Mouse (Mus musculus) yolk sac, embryonic 10.5 days (tissue): ENCODE results near the gene Gimap4.
A peak's percentile ranks its signal among the peaks of the same experiment; 100 is the strongest.
"Not testable (repeated sequence)": the region's sequence is repeated elsewhere in the genome, so short reads cannot be mapped to it uniquely, and the experiment has no call there.

Experiments
- DNase-seq: peaks from one replicate; pipeline ENCODE4 v3.0.0-alpha.2; 2017; ENCODE audit warnings: low spot score

Gene Gimap4

DNA sequence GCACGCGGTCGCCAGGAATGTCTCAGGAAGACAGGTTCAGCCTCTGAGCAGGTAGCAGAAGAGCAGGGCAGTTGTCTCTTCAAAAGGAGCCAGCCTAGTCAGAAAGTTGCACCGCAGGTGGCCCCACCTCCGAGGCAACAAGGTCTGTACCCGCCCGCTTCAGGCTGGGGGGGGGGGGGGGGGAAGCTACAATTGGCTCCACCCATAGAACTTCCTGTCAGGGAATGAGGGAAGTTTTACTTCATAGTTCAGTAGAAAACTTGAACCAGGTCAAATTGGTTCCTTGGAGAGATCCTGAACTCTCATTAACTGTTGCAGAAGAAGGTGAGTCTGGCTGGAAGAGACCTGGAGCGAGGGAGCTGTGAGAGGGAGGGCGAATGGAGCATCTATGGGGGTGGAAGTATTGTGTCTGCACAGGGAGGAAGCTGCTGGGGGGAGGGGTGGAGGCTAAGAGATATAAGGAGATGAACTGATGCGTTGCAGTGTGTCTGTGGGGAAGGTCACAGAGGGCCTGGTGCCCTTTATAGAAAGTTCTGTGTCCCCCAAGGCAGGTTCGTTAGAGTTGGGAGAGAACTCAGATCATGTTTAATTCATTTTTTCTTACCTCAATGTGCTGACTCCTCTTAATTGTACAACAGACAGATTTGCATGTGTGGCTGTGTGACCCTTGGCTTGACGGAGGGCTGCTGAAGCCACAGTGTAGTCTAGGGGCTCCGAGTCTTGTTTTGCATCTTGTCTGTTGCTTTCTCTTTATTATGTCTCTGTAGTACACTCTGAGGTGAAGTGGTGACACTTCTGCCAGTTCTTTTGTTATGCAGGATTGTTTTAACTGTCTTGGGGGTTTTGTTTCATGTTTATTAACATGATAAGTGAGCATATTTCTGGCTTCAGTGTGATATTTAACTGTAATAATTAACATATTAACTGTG is 8.2 kb upstream of the Gimap4 start, which contains the start of gene Gimap9:
TSS of gene Gimap9 (plus strand) at position 199 of the 929 bp plus-strand sequence.
- peak; percentile 82 for DNase-seq

DNA sequence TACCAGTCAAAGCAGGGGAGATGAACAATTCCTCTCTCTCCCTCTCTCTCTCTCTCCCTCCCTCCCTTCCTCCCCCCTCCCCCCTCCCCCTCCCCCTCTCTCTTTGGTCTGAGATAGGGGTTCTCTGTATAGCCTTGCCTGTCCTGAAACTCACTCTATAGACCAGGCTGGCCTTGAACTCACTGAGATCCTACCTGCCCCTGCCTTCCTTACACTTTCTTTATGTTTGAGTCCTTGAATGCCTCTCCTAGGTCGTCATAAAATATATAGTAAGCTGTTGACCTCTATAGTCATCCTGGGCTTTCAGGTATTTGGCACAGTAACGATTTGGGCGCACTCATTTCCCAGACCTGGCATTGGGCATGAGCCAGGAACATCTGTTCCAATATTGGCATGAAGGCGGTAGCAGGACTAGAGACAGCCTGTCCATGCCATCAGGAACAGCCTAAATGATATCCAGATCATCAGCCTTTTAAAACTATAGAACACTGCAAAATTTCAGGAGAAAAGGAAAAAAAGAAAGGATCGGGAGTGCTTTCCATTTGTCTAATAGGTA is 7.4 kb upstream of the Gimap4 start:
- DNase-seq, result no peak

DNA sequence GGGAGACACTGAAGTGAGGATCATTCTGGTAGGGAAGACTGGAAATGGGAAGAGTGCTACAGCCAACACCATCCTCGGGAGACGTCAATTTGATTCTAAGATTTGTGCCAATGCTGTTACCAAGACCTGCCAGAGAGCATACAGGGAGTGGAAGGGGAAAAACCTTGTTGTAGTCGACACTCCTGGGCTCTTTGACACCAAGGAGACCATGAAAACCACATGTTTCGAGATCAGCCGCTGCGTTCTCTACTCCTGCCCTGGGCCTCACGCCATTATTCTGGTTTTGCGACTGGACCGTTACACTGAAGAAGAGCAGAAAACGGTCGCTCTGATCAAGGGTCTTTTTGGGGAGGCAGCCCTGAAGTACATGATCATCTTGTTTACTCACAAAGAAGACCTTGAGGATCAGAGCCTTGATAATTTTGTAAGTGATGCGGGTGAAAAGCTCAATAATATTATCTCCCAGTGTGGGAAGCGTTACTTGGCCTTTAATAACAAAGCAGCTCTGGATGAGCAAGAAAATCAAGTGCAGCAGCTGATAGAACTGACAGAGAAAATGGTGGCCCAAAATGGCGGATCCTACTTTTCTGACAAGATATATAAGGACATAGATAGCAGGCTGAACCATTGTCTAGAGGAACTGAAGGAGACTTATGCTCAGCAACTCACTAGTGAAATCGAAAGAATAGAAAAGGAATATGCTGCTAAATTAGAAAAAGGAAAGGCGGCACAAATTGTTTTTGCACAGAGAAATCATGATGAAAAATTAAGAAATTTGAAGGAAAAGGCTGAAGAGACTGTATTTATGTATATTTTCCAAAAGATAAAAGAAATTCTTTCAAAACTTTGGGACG is 6.6 kb upstream of the Gimap4 start:
- no peak for DNase-seq

DNA sequence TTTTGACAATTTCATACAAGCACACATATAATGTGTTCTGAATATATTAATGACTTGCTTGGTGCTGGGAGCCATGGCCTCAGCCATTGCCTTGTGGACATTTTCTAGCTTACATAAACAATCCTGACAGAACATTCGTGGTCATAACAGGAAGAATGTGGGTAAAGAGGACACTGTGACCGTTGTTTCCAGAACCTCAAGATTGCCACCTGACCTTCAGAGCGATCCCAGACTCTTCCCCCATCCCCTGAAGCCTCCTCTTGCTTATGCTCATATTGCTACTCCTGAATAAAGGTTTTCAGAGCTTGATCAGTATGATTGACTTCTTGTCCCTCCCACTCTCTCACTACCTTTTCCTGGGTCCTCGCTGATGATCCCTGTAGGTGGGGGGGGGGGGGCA is 6.0 kb upstream of the Gimap4 start:
- no peak for DNase-seq

DNA sequence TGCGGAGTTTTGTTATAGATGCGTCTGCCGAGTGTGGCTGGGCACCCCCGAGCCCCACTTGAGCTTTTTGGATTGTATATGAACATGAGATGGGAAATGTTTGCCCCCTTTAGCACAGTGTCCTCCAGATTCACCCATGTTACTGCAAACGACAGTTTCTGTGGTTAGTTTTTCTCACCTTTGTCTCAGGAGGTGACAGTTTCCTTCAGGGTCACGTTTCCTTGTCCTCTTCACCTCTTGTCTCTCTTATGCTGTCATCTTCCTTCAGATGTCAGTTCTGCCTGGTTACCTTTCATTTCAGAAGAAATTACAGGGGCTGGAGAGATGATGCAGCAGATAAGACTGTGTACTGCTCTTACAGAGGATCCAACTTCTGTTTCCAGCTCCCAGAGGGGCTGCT is 4.6 kb upstream of the Gimap4 start:
- DNase-seq, result no peak

DNA sequence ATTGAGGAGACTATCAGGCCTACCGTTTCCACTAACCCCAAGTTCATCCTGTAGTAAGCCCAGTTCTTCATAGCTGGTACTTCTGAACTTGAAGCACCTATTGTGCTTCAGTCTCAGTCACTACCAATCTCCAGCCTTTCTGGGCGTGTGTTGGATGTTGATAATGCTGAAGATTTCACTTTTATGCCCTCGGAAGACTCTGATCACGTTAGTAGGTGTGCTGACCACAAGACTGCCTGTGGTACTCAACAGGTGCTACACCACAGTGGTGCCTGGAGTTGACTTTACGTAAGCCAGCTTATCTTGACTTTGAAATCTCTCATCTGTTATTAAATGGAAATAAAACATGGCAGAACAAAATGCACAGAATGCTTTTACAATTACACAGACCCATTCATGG is 3.9 kb upstream of the Gimap4 start:
- DNase-seq, result no peak

GRCm38 (mm10) chr6:48681472-48682090 is 2.8 kb upstream of the Gimap4 start:
- DNase-seq, result no peak

GRCm38 (mm10) chr6:48682271-48682670 is 2.1 kb upstream of the Gimap4 start:
- no peak for DNase-seq

DNA sequence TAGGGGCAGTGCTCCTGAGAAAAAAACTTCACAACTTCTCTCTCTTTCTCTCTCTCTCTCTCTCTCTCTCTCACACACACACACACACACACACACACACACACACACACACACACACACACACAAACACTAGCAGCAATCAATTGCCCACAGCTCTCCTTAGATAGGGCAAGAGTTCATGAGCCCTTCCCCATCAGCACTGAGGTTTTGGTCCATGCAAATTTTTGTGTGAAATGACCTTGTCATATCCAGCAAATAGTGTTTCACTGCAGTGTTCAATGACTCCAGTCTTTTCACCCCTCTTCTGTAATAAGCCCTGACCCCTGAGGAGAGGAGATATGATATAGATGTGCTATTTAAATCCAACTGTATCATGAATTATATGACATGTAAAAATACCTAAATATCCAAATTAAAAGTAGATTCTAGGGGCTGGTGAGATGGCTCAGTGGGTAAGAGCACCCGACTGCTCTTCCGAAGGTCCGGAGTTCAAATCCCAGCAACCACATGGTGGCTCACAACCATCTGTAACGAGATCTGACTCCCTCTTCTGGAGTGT is 1.0 kb upstream of the Gimap4 start:
- DNase-seq, result not testable (repeated sequence)

- DNase-seq, result no peak
Measured at GRCm38 (mm10) chr6:48684806-48685205, 457 bp downstream of the Gimap4 start.

DNA sequence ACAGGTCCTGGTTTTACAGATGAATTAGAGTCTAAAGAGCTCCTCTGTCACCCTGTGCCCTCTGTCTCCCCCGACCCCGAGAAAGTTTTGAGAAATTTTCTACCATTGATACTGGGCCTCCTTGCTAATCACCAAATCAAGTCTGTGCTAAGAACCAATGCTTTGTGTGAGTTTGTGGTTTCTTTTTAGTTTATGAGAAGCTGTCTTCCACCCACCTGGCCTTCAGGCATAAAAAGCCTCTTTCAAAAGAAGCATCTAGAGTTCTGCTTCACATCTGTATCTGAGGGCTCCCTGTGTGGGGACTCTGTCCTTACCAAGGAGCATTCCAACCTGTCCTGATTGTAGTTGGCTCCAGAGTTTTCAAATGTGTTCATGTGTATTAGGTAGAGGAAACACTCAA is 902 bp downstream of the Gimap4 start:
- no peak for DNase-seq

DNA sequence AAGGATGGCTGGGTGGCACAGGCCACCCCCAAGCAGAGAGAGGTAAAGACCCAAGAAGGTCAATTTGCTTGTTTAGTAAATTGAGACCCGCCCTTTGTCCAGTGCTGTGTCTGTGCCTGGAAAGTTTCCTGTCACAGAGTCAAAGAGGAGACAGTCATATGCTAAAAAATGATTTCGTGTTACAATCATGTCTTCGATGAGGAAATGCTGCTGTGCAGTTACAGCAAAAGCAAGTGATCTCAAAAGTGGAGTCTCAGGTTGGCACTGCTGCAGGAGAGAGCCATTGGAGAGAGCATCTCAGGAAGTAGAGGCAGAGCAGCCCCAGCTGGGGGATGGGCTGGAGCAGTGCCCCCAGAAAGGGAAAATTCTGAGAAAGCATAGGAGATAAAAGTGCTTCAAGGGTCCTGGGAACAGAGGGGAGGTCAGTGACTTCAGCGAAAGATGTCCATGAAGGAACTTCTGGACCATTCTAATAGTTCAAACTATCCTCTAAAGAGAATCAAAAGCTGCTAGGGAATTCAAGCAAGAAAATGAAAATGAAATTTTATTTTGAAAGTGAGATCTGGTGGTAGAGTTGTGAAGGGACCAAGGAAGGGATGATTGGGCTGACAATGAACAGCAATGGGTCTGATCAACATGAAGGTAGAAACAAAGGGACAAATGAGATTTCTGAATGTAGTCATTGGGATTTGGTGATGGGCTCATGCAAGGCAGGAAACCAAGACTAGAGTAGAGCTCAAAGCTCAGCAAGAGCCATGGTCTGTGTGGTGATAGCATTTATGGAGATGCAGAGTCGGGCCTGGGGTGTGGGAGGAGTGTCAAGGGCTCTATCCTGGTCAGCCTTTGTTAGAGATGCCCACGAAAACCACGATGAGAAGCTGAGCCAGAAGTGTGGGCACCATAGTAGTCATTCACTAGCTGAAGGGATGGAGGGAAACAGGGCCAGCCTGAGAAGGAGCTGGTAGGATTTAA is 1.6 kb downstream of the Gimap4 start:
- no peak for DNase-seq

DNA sequence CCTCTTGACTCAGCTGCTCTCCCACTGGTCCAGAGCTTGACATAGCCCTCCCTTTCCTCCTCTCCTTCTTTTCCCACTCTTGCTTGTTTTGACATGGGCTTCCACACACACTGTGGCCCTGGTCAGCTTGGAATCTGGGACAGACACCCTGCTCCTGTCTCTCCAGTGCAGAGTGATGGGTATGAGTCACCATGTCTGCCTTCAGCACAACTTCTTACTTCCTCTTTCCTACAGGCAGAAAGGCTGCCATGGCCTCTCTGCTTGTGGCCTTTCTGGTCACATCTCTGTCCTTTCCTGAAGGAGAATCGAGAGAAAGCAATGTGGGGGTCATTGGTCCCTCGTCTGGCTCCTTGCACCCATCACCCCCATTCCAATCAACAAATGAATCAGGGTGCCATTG is 2.7 kb downstream of the Gimap4 start:
- DNase-seq, result no peak

DNA sequence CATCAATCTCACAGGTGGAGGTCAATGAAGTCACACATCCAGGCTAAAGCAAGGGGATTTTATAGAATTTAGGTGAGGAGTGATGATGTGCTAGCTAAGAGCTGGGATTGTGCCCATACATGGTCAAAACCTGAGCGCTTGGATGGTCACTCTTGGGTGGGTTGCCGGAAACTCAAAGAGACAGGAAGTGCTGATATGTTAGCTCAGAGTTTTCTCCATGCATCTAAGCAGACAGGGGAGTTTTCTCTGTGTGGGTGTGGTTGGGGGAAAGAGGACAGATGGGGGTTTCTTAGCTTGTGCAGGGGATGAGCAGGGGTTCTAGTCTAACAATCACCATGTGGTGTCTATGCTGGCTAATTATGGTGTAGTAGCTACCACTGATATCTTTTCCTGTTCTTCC is 5.0 kb downstream of the Gimap4 start:
- no peak for DNase-seq

GRCm38 (mm10) chr6:48692962-48693361 is 8.6 kb downstream of the Gimap4 start:
- DNase-seq, result no peak

GRCm38 (mm10) chr6:48696830-48697554 is 12.6 kb downstream of the Gimap4 start:
- no peak for DNase-seq

- DNase-seq, result no peak
Measured at GRCm38 (mm10) chr6:48697555-48697930, 13.2 kb downstream of the Gimap4 start.

- no peak for DNase-seq
Measured at GRCm38 (mm10) chr6:48698066-48698856, 13.9 kb downstream of the Gimap4 start.

- no peak for DNase-seq
Measured at GRCm38 (mm10) chr6:48698888-48699287, 14.5 kb downstream of the Gimap4 start.
